Mouse (Mus musculus) kidney, postnatal 10 days (tissue): Measurements from ENCODE around the gene Ahdc1.

Experiments used
- DNase-seq: peaks from one replicate; pipeline ENCODE4 v3.0.0; 2021; ENCODE audit warnings: mixed read lengths

The Ahdc1 gene

GRCm38 (mm10) chr4:133106691-133107090 lies 95.6 kb downstream of the Ahdc1 start:
- DNase-seq, result no peak

GRCm38 (mm10) chr4:133107788-133108281 lies 96.8 kb downstream of the Ahdc1 start:
- peak; percentile 51 for DNase-seq

GRCm38 (mm10) chr4:133108481-133109334 lies 97.6 kb downstream of the Ahdc1 start:
- peak; percentile 19 for DNase-seq

GRCm38 (mm10) chr4:133109335-133109801 lies 98.3 kb downstream of the Ahdc1 start:
- no peak for DNase-seq

GRCm38 (mm10) chr4:133112175-133112838 lies 101.2 kb downstream of the Ahdc1 start:
- DNase-seq, result no peak

- DNase-seq, result no peak
Measured at GRCm38 (mm10) chr4:133113351-133113882, 102.4 kb downstream of the Ahdc1 start.

- no peak for DNase-seq
Measured at GRCm38 (mm10) chr4:133114762-133115161, 103.7 kb downstream of the Ahdc1 start.

- DNase-seq, result peak; percentile 4
Measured at GRCm38 (mm10) chr4:133115721-133116429, 104.8 kb downstream of the Ahdc1 start.

- peak; percentile 61 for DNase-seq
Measured at GRCm38 (mm10) chr4:133116756-133117470, 105.9 kb downstream of the Ahdc1 start.

GRCm38 (mm10) chr4:133117556-133118411 lies 106.7 kb downstream of the Ahdc1 start:
- DNase-seq, result peak; percentile 88

GRCm38 (mm10) chr4:133118775-133119375 lies 107.8 kb downstream of the Ahdc1 start:
- peak; percentile 18 for DNase-seq

- DNase-seq, result no peak
Measured at GRCm38 (mm10) chr4:133119579-133119978, 108.5 kb downstream of the Ahdc1 start.

GRCm38 (mm10) chr4:133120833-133121321 lies 109.8 kb downstream of the Ahdc1 start:
- DNase-seq, result peak; percentile 50

GRCm38 (mm10) chr4:133121416-133121815 lies 110.4 kb downstream of the Ahdc1 start:
- no peak for DNase-seq

GRCm38 (mm10) chr4:133121974-133122637 lies 111.0 kb downstream of the Ahdc1 start:
- peak; percentile 23 for DNase-seq

GRCm38 (mm10) chr4:133127079-133127478 lies 116.0 kb downstream of the Ahdc1 start:
- DNase-seq, result no peak
